Mouse (Mus musculus): Measurements from ENCODE around the gene Dph7. TPM values are rescaled to one million over a fixed set of nuclear protein-coding genes. Genes with fewer than 3 reads are reported as not detected.

Gene Dph7
- polyA plus RNA-seq, 1 experiment from 2014 or later, result 7.0 TPM

- peak overlapping the region; percentile 98 for H3K27ac ChIP-seq (ENCODE audit: low read depth)
- peak overlapping the region; percentile 98 for H3K4me2 ChIP-seq (ENCODE audit: low read depth, low read length)
- peaks cover 29% of the 10 kb centered on the region for H3K4me1 ChIP-seq (ENCODE audit: insufficient read depth)
- ATAC-seq (0 out of 2 replicates have a peak, but pooled peaks have one; percentile 0), DNase-seq (peak; percentile 56)
- peak overlapping the region; percentile 83 for H3K9ac ChIP-seq (replicated peaks)
- no peak for TF ChIP-seq EP300 (IDR thresholded peaks at IDR 0.05; ENCODE audit: low read depth)
- TF ChIP-seq CTCF (IDR thresholded peaks at IDR 0.05; ENCODE audit: low read depth), result no peak
- no peaks in the 10 kb centered on the region for H3K27me3 ChIP-seq (ENCODE audit: insufficient read depth, low read length)
- peaks cover 30% of the 10 kb centered on the region for H3K36me3 ChIP-seq (replicated peaks; ENCODE audit: insufficient read depth, low read length)
- WGBS (ENCODE audit: insufficient replicate concordance), result 49% methylated on average over 5 of the region's 5 CpGs
- H3K4me3 ChIP-seq (ENCODE audit: low read depth, low read length), result peak overlapping the region; percentile 77
- H3K9me3 ChIP-seq (ENCODE audit: low read length), result no peaks in the 10 kb centered on the region
Measured at GRCm38 (mm10) chr2:24976960-24977359, 14.8 kb downstream of the Dph7 start.

DNA sequence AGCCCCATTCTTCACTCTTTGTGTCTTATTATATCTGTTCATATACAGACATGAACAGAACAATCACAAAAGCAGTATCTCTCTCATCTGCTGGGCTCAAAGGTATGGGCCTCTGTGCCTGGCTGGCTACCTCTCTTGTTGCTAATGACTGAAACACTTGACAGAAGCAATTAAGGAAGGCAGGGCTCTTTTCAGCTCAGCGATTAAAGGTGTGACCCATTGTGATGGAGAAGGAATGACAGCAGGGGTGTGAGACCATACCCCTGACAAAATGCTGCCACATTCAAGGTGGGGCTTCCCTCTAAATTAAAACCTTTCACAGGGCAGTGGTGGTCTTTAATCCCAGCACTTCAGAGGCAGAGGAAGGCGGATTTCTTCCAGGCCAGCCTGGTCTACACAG is 25.6 kb downstream of the Dph7 start:
- TF ChIP-seq CTCF (IDR thresholded peaks at IDR 0.05; ENCODE audit: low read depth) (no peak), EP300 (IDR thresholded peaks at IDR 0.05; ENCODE audit: low read depth) (no peak)
- DNase-seq (no peak), ATAC-seq (no peak)
- Histone ChIP-seq H3K27ac (ENCODE audit: low read depth) (no peak overlapping the region), H3K9ac (replicated peaks) (no peak overlapping the region), H3K36me3 (replicated peaks; ENCODE audit: insufficient read depth, low read length) (peaks cover 63% of the 10 kb centered on the region), H3K27me3 (ENCODE audit: insufficient read depth, low read length) (no peaks in the 10 kb centered on the region), H3K4me2 (ENCODE audit: low read depth, low read length) (no peak overlapping the region), H3K9me3 (ENCODE audit: low read length) (no peaks in the 10 kb centered on the region), H3K4me3 (ENCODE audit: low read depth, low read length) (no peak overlapping the region), H3K4me1 (ENCODE audit: insufficient read depth) (no peaks in the 10 kb centered on the region)
- 70% methylated on average over 2 of the region's 2 CpGs for WGBS (ENCODE audit: insufficient replicate concordance)

GRCm38 (mm10) chr2:24995332-24995731 is 33.1 kb downstream of the Dph7 start:
- H3K36me3 ChIP-seq (replicated peaks; ENCODE audit: insufficient read depth, low read length), result peaks cover 44% of the 10 kb centered on the region
- no peaks in the 10 kb centered on the region for H3K4me1 ChIP-seq (ENCODE audit: insufficient read depth)
- no peak overlapping the region for H3K4me3 ChIP-seq (ENCODE audit: low read depth, low read length)
- H3K27me3 ChIP-seq (ENCODE audit: insufficient read depth, low read length), result no peaks in the 10 kb centered on the region
- TF ChIP-seq EP300 (IDR thresholded peaks at IDR 0.05; ENCODE audit: low read depth), result no peak
- no peak for TF ChIP-seq CTCF (IDR thresholded peaks at IDR 0.05; ENCODE audit: low read depth)
- 93% methylated on average over 6 of the region's 6 CpGs for WGBS (ENCODE audit: insufficient replicate concordance)
- ATAC-seq (no peak), DNase-seq (no peak)
- H3K27ac ChIP-seq (ENCODE audit: low read depth), result no peak overlapping the region
- no peaks in the 10 kb centered on the region for H3K9me3 ChIP-seq (ENCODE audit: low read length)
- no peak overlapping the region for H3K9ac ChIP-seq (replicated peaks)
- no peak overlapping the region for H3K4me2 ChIP-seq (ENCODE audit: low read depth, low read length)

DNA sequence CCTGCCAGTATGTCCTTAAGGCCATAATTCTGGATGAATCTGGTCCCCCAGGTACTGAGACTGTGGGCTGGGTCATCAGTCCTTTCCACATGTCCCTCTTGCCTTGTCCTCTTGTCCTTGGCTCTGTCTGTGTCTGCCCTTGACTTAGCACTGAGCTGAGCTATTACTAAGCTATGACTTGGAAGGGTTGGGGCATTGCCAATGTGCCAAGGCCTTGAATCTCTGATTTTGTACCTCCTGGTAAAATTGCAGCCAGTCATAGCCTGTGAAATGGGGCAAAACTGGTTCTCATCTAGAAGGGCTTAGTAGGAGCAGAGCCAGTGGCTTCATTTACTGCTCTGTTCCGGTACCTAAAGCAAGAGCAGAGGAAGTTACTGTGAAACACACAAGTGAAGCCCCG is 34.3 kb downstream of the Dph7 start:
- Histone ChIP-seq H3K27ac (ENCODE audit: low read depth) (no peak overlapping the region), H3K27me3 (ENCODE audit: insufficient read depth, low read length) (no peaks in the 10 kb centered on the region), H3K4me3 (ENCODE audit: low read depth, low read length) (no peak overlapping the region), H3K4me1 (ENCODE audit: insufficient read depth) (no peaks in the 10 kb centered on the region), H3K9ac (replicated peaks) (no peak overlapping the region), H3K36me3 (replicated peaks; ENCODE audit: insufficient read depth, low read length) (peaks cover 42% of the 10 kb centered on the region), H3K4me2 (ENCODE audit: low read depth, low read length) (no peak overlapping the region), H3K9me3 (ENCODE audit: low read length) (no peaks in the 10 kb centered on the region)
- no peak for TF ChIP-seq CTCF (IDR thresholded peaks at IDR 0.05; ENCODE audit: low read depth)
- TF ChIP-seq EP300 (IDR thresholded peaks at IDR 0.05; ENCODE audit: low read depth), result no peak
- DNase-seq (no peak), ATAC-seq (no peak)
- 84% methylated on average over 2 of the region's 2 CpGs for WGBS (ENCODE audit: insufficient replicate concordance)

- H3K4me1 ChIP-seq (ENCODE audit: insufficient read depth), result no peaks in the 10 kb centered on the region
- TF ChIP-seq CTCF (IDR thresholded peaks at IDR 0.05; ENCODE audit: low read depth), result peak; percentile 70
- no peak for TF ChIP-seq EP300 (IDR thresholded peaks at IDR 0.05; ENCODE audit: low read depth)
- DNase-seq (peak; percentile 38), ATAC-seq (peak; percentile 66)
- H3K9ac ChIP-seq (replicated peaks), result no peak overlapping the region
- H3K27me3 ChIP-seq (ENCODE audit: insufficient read depth, low read length), result no peaks in the 10 kb centered on the region
- H3K4me2 ChIP-seq (ENCODE audit: low read depth, low read length), result no peak overlapping the region
- WGBS (ENCODE audit: insufficient replicate concordance), result 82% methylated on average over 3 of the region's 3 CpGs
- no peak overlapping the region for H3K27ac ChIP-seq (ENCODE audit: low read depth)
- no peaks in the 10 kb centered on the region for H3K9me3 ChIP-seq (ENCODE audit: low read length)
- H3K36me3 ChIP-seq (replicated peaks; ENCODE audit: insufficient read depth, low read length), result peaks cover 49% of the 10 kb centered on the region
- H3K4me3 ChIP-seq (ENCODE audit: low read depth, low read length), result no peak overlapping the region
Measured at GRCm38 (mm10) chr2:25000544-25001235, 38.5 kb downstream of the Dph7 start.

DNA sequence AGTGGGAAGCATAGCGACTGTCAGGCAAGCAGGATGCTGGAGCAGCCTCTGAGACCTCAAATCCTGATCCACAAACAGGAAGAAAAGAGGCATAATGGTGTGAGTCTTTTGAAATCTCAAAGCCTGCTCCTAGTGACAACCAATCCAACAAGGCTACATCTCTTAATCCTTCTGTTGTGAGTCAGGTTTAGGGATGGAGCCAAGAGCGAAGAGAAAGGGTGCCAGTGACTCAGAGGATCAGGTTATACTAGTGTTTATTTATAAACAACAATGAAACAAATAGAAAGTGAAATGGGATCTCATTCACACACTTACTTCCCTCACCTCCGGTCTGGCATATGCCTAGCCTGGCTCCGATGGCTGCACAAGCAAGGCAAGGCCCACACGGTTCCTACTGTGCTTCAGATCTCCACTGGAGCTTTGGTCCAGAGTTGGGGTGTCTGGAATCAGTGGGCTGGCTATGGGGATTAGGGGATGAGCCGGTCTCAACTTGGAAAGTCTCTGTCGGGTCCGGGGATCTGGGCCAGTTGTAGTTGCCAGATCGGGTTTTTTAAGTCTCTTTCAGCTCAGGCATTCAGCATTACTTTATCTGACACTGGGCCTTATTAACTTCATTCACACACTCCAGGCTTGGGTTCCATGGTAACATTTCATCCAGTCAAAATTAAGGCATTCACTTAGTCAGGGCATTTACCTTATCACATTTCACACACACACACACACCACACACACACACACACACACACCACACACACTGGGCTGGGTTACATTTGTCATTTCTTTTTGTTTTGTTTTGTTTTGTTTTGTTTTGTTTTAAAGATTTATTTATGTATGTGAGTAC is 42.0 kb downstream of the Dph7 start:
- Histone ChIP-seq H3K9me3 (ENCODE audit: low read length) (no peaks in the 10 kb centered on the region), H3K4me2 (ENCODE audit: low read depth, low read length) (no peak overlapping the region), H3K27ac (ENCODE audit: low read depth) (no peak overlapping the region), H3K4me1 (ENCODE audit: insufficient read depth) (no peaks in the 10 kb centered on the region), H3K4me3 (ENCODE audit: low read depth, low read length) (no peak overlapping the region), H3K36me3 (replicated peaks; ENCODE audit: insufficient read depth, low read length) (peaks cover 25% of the 10 kb centered on the region), H3K27me3 (ENCODE audit: insufficient read depth, low read length) (no peaks in the 10 kb centered on the region), H3K9ac (replicated peaks) (no peak overlapping the region)
- TF ChIP-seq CTCF (IDR thresholded peaks at IDR 0.05; ENCODE audit: low read depth) (no peak), EP300 (IDR thresholded peaks at IDR 0.05; ENCODE audit: low read depth) (no peak)
- WGBS (ENCODE audit: insufficient replicate concordance), result 85% methylated on average over 9 of the region's 9 CpGs
- DNase-seq (no peak), ATAC-seq (no peak)

Data from liver, postnatal 0 days (tissue).